Mouse (Mus musculus) intestine, postnatal 0 days (tissue): Measurements from ENCODE around the gene Dnajb2. TPM values are rescaled to one million over a fixed set of nuclear protein-coding genes. Genes with fewer than 3 reads are reported as not detected.

Experiments used
- ATAC-seq: fragments of 200-750 bp; cut with Nextera tagmentation; 2 replicates; pipeline ENCODE4 v1.8.0; 2017; ENCODE audit warnings: mild to moderate bottlenecking, moderate TSS enrichment, moderate library complexity
- H3K27ac ChIP-seq: fragments of 300-500 bp; sonication (generic); 2 replicates; pipeline ENCODE4 v1.5.1; 2014; ENCODE audit warnings: mild to moderate bottlenecking, low read depth, low read length, moderate library complexity
- H3K27me3 ChIP-seq: fragments of 300-500 bp; sonication (generic); replicated peaks from 2 replicates; pipeline ENCODE4 v1.6.1; 2014; ENCODE audit warnings: low read length, mixed read lengths; ENCODE audit not compliant: control insufficient read depth, insufficient read depth
- H3K36me3 ChIP-seq: fragments of 300-500 bp; sonication (generic); 2 replicates; pipeline ENCODE4 v1.6.1; 2014; ENCODE audit warnings: mild to moderate bottlenecking, moderate library complexity; ENCODE audit not compliant: control insufficient read depth, insufficient read depth
- H3K4me1 ChIP-seq: fragments of 300-500 bp; sonication (generic); replicated peaks from 2 replicates; pipeline ENCODE4 v1.6.1; 2014; ENCODE audit warnings: antibody characterized with exemption, low read length, mixed read lengths; ENCODE audit not compliant: control insufficient read depth, insufficient read depth
- H3K4me2 ChIP-seq: fragments of 300-500 bp; sonication (generic); replicated peaks from 2 replicates; pipeline ENCODE4 v1.6.1; 2014; ENCODE audit warnings: low read depth, mild to moderate bottlenecking, moderate library complexity
- H3K4me3 ChIP-seq: fragments of 300-500 bp; sonication (generic); 2 replicates; pipeline ENCODE4 v1.5.1; 2014; ENCODE audit warnings: low read depth, low read length
- H3K9ac ChIP-seq: fragments of 300-500 bp; sonication (generic); 2 replicates; pipeline ENCODE4 v1.6.1; 2014; ENCODE audit warnings: mild to moderate bottlenecking, low read depth, low read length
- H3K9me3 ChIP-seq: fragments of 300-500 bp; sonication (generic); 2 replicates; pipeline ENCODE4 v1.6.1; 2016; ENCODE audit warnings: mixed run types; ENCODE audit not compliant: control insufficient read depth
- CTCF ChIP-seq: sonication (generic); IDR thresholded peaks from 2 replicates; pipeline ENCODE4 v1.5.1; 2016; ENCODE audit warnings: low read depth, mild to moderate bottlenecking, control low read depth, antibody characterized with exemption, moderate library complexity
- WGBS: fragments of 180-500 bp; shearing (Covaris S2); extraction: QIAGEN DNeasy Blood & Tissue Kit; methylation state at CpG from one replicate; pipeline ENCODE4 v1.1.7; 2014; 5-methylcytosine and 5-hydroxymethylcytosine counted together
- polyA plus RNA-seq: library from polyadenylated mRNA; unstranded; fragments of >200 nt; fragmentation: Nextera tagmentation; extraction: Ambion mirVana; gene quantifications from 2 replicates; pipeline ENCODE4 v1.2.1, GENCODE M21; 2015

Dnajb2 gene
- polyA plus RNA-seq, 1 experiment from 2014 or later, result 11.4 TPM

GRCm38 (mm10) chr1:75251112-75251970 is 15.1 kb downstream of the Dnajb2 start:
- Histone ChIP-seq H3K4me3 (peak overlapping the region; percentile 24; the same call in 1 of the 2 replicates), H3K9me3 (no peaks in the 10 kb centered on the region), H3K27ac (peak overlapping the region; percentile 41; the same call in 1 of the 2 replicates), H3K4me1 (no peaks in the 10 kb centered on the region), H3K36me3 (no peaks in the 10 kb centered on the region), H3K27me3 (no peaks in the 10 kb centered on the region), H3K4me2 (peak overlapping the region; percentile 62), H3K9ac (no peak overlapping the region)
- peak; percentile 84 for ATAC-seq
- peak; percentile 96 for TF ChIP-seq CTCF
- 3% methylated on average over 21 of the region's 22 CpGs for WGBS

DNA sequence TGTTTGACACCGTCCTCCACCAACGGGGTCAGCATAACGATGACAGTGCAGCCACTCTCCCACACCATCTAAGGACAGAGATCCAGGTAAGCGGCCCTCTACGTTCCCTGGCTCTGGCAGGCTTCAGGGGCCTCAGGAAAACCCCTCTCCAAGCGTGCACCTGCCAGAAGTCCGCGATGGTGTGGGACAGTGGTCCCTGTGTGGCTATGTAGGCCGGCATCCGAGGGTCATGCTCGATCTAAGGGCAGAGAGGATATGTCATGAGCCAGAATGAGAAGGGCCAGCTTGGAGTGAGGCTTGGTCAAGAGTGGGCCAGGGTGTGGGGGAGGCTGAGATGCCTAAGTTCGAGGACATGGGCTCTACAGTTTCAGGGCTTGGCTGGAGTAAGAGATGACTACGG is 16.1 kb downstream of the Dnajb2 start:
- Histone ChIP-seq H3K36me3 (no peaks in the 10 kb centered on the region), H3K4me3 (no peak overlapping the region), H3K4me2 (no peak overlapping the region), H3K27me3 (no peaks in the 10 kb centered on the region), H3K27ac (no peak overlapping the region), H3K4me1 (no peaks in the 10 kb centered on the region), H3K9me3 (no peaks in the 10 kb centered on the region), H3K9ac (no peak overlapping the region)
- WGBS, result 74% methylated on average over 13 of the region's 13 CpGs
- ATAC-seq, result no peak
- TF ChIP-seq CTCF, result no peak

GRCm38 (mm10) chr1:75253029-75253428 is 16.8 kb downstream of the Dnajb2 start:
- WGBS, result 80% methylated on average over 16 of the region's 16 CpGs
- H3K27ac ChIP-seq, result no peak overlapping the region

GRCm38 (mm10) chr1:75253849-75254624 is 17.8 kb downstream of the Dnajb2 start:
- Histone ChIP-seq H3K27ac (no peak overlapping the region; the same call in 1 of the 2 replicates), H3K9ac (no peak overlapping the region), H3K4me2 (no peak overlapping the region), H3K36me3 (no peaks in the 10 kb centered on the region), H3K27me3 (no peaks in the 10 kb centered on the region), H3K4me3 (no peak overlapping the region), H3K4me1 (no peaks in the 10 kb centered on the region), H3K9me3 (no peaks in the 10 kb centered on the region)
- TF ChIP-seq CTCF, result peak; percentile 94
- ATAC-seq, result no peak
- 60% methylated on average over 16 of the region's 16 CpGs for WGBS

More at GRCm38 (mm10) chr1:75253029-75253428, 16.8 kb downstream of the Dnajb2 start:
- H3K4me3 ChIP-seq, result no peak overlapping the region
- H3K36me3 ChIP-seq, result no peaks in the 10 kb centered on the region
- no peak overlapping the region for H3K4me2 ChIP-seq
- H3K4me1 ChIP-seq, result no peaks in the 10 kb centered on the region
- H3K27me3 ChIP-seq, result no peaks in the 10 kb centered on the region
- H3K9me3 ChIP-seq, result no peaks in the 10 kb centered on the region
- H3K9ac ChIP-seq, result no peak overlapping the region
- TF ChIP-seq CTCF, result peak; percentile 32
- ATAC-seq, result no peak

DNA sequence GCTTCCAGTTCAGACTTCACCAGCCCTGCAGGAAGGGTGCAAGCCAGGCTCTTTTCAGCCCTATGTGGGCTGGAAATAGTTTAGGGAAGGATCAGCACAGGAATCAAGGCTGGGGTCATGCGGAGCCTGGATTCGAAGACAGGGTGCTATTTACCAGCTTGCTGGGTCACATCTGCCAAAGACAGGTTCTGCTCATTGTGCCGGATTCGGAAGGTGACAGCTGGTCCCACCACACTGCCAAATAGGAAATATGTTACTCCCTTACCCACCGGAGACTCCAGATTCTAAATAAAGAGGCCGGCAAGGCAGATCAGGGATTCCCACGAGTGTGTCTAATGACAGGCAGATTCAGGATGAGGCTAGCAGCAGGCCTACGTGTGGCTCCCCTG is 18.4 kb downstream of the Dnajb2 start:
- Histone ChIP-seq H3K27me3 (no peaks in the 10 kb centered on the region), H3K4me3 (no peak overlapping the region), H3K9me3 (no peaks in the 10 kb centered on the region), H3K27ac (no peak overlapping the region), H3K4me2 (no peak overlapping the region), H3K9ac (no peak overlapping the region), H3K36me3 (no peaks in the 10 kb centered on the region), H3K4me1 (no peaks in the 10 kb centered on the region)
- TF ChIP-seq CTCF, result no peak
- ATAC-seq, result no peak
- 73% methylated on average over 8 of the region's 8 CpGs for WGBS

DNA sequence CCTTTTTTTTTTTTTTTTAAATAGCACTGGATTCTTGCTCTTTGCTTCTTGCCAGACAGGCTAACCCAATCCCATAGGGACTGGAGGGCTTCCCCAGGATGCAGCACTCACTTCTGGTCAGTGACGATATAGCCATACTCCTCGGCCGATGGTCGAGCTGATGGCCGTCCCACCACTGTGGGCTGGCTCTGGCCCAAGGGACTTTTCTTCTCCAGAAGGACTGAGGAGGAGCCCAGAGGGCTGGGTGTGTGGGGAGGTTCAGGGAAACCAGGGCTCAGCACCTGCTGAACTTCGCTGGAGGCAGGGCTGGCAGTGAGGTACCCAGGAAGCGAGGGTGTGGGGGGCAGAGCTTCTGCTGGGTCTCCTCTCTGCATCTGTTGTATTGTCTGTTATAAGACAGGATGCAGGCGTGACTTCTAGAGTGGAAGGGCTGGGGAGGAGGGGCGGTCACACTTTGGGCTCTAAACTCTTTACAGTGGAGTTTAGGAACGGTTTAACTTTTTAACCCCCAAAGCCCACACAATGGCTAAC is 19.4 kb downstream of the Dnajb2 start:
- Histone ChIP-seq H3K27me3 (no peaks in the 10 kb centered on the region), H3K36me3 (no peaks in the 10 kb centered on the region), H3K27ac (no peak overlapping the region), H3K9me3 (no peaks in the 10 kb centered on the region), H3K4me2 (no peak overlapping the region), H3K4me3 (no peak overlapping the region), H3K9ac (no peak overlapping the region), H3K4me1 (no peaks in the 10 kb centered on the region)
- no peak for ATAC-seq
- 58% methylated on average over 10 of the region's 10 CpGs for WGBS
- TF ChIP-seq CTCF, result no peak
